Mouse (Mus musculus) myocyte (in vitro differentiated cells): ENCODE results near the gene Rptor.

ENCODE experiments used
- CEBPB ChIP-seq: IDR thresholded peaks from 2 replicates; pipeline ENCODE4 v1.6.1; 2011; ENCODE audit warnings: mild to moderate bottlenecking, moderate library complexity; ENCODE audit not compliant: poor library complexity, insufficient read depth, severe bottlenecking
- E2F4 ChIP-seq: IDR thresholded peaks from one replicate; pipeline ENCODE4 v1.6.1; 2011; ENCODE audit warnings: mild to moderate bottlenecking, control low read depth, moderate library complexity; ENCODE audit not compliant: insufficient read depth
- MAX ChIP-seq: IDR thresholded peaks from one replicate; pipeline ENCODE4 v1.6.1; 2011; ENCODE audit warnings: low read depth, mild to moderate bottlenecking, control low read depth
- MYOD1 ChIP-seq, 3 experiments: IDR thresholded peaks; one replicate each; pipeline ENCODE4 v1.6.1; 2011; ENCODE audit warnings: control low read depth in 2 of 3, low read depth in 2 of 3, mild to moderate bottlenecking in 2 of 3, moderate library complexity in 1 of 3; ENCODE audit not compliant: insufficient read length in 2 of 3, control insufficient read depth in 1 of 3
- MYOG ChIP-seq, 3 experiments: IDR thresholded peaks; one replicate each; pipeline ENCODE4 v1.6.1; 2011; ENCODE audit warnings: control low read depth in 2 of 3, low read depth in 2 of 3, mild to moderate bottlenecking in 2 of 3; ENCODE audit not compliant: insufficient read length in 2 of 3, control insufficient read depth in 1 of 3, insufficient read depth in 1 of 3
- POLR2A ChIP-seq: IDR thresholded peaks from one replicate; pipeline ENCODE4 v1.6.1; 2011; ENCODE audit warnings: low read depth, mild to moderate bottlenecking, control low read depth, moderate library complexity; ENCODE audit not compliant: insufficient read length
- POLR2AphosphoS2 ChIP-seq: IDR thresholded peaks from one replicate; pipeline ENCODE4 v1.6.1; 2011; ENCODE audit warnings: low read depth, control low read depth; ENCODE audit not compliant: insufficient read length
- REST ChIP-seq: IDR thresholded peaks from one replicate; pipeline ENCODE4 v1.6.1; 2011; ENCODE audit warnings: mild to moderate bottlenecking, control low read depth, moderate library complexity; ENCODE audit not compliant: insufficient read depth, insufficient read length
- SRF ChIP-seq: IDR thresholded peaks from one replicate; pipeline ENCODE4 v1.6.1; 2011; ENCODE audit warnings: low read depth; ENCODE audit not compliant: control insufficient read depth, insufficient read length
- TCF3 ChIP-seq: IDR thresholded peaks from one replicate; pipeline ENCODE4 v1.6.1; 2011; ENCODE audit warnings: low read depth, control low read depth; ENCODE audit not compliant: insufficient read length
- USF1 ChIP-seq: IDR thresholded peaks from one replicate; pipeline ENCODE4 v1.6.1; 2011; ENCODE audit warnings: low read depth, mild to moderate bottlenecking, control low read depth, moderate library complexity

DNA sequence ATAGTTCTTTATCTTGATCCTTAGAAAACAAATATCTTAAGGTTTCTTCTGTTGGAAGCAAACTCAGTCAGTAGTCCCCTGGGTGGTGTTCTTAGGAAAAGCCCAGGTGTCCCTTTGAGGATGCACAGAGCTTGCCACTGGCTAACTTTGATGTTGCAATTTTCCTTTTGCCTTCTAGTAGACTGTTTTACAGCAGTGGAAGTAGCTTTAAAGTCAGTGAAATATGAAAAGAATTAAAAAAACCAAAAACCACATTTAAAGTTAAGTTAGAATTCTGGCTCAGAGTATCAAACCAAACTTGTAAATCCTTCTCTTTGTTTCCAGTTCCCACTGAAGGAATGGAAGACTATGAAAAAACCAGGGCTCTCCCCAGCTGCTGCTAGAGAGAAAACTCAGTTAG lies 47.8 kb downstream of the Rptor start:
- TF ChIP-seq MYOD1 (IDR thresholded peaks at IDR 0.05; ENCODE audit: control insufficient read depth in 1 of 3, insufficient read length in 2 of 3, low read depth in 2 of 3): no peak
- no peak for TF ChIP-seq POLR2A
- TF ChIP-seq CEBPB: peak; percentile 65; the same call in 1 of the 2 replicates
- TF ChIP-seq POLR2AphosphoS2: no peak
- no peak for TF ChIP-seq USF1
- TF ChIP-seq REST: no peak
- TF ChIP-seq E2F4: no peak
- no peak for TF ChIP-seq MAX
- no peak for TF ChIP-seq MYOG (IDR thresholded peaks at IDR 0.05; ENCODE audit: control insufficient read depth in 1 of 3, insufficient read depth in 1 of 3, insufficient read length in 2 of 3, low read depth in 2 of 3)
- no peak for TF ChIP-seq TCF3
- no peak for TF ChIP-seq SRF
